Mouse (Mus musculus) heart, adult 18-20 months (tissue): ENCODE data around the gene Oas1g. TPM values are rescaled to one million over a fixed set of nuclear protein-coding genes. Genes with fewer than 3 reads are reported as not detected.
"Not testable (repeated sequence)": the region's sequence is repeated elsewhere in the genome, so short reads cannot be mapped to it uniquely, and the experiment has no call there.

Source experiments
- DNase-seq, 2 experiments: peaks; one replicate each; pipeline ENCODE4 v3.0.0; 2021 to 2022; ENCODE audit warnings: mixed read lengths in 1 of 2
- total RNA-seq, 2 experiments: library from RNA; stranded (reverse); gene quantifications; 2 replicates each; pipeline ENCODE4 v1.2.3; 2021

Oas1g gene
- total RNA-seq, 2 experiments from 2014 or later, result not detected

DNA sequence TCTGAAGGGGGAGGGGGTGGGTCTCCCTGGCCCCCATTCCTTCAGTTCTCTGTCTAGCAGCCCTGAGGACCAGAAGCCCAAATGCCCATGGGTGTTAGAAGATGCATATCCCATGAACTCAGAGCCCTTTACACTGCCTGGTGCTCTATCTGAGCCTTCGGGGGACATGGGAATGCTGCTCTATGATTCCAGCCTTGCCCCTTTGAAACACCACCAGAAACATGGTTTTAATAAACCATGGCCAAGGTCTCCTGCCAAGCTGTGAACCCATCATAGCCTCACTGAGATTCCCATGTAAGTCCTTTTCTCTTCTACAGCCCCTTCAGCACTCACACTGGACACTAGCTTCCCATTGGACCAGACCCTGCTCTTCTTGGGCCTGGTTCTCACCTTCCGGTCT, 2.6 kb upstream of the Oas1g start:
- DNase-seq, result no peak

DNA sequence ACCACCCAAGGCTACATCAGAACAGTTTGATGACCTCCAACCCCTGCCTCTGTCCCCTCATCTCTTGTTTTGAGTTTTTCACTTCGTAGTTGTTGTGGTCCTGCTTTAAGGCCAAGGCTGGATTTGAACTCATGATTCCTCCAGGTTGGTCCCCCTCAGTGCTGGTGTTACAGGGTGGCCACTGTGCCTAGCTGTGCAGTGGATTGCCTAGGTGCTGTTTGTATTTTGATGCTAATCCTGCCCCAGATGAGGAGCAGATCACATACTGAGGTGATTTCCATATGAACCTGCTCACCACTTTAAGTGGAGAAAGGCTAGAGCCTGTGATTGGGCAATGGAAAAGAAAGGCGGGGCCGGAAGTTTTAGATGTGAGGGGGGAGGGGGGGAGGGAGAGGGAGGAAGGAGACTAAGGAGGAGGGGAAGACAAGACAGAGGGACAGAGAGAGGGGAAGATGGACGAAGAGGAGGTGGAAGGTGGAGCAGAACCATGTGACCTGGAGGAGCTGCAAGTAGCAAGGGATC, 942 bp upstream of the Oas1g start:
- DNase-seq, result not testable (repeated sequence)

- no peak for DNase-seq
These were observed 418 bp upstream of the Oas1g start for GRCm38 (mm10) chr5:120887831-120888230.

GRCm38 (mm10) chr5:120881681-120882080, 5.7 kb downstream of the Oas1g start:
- not testable (repeated sequence) for DNase-seq

- not testable (repeated sequence) for DNase-seq
These were observed 8.6 kb downstream of the Oas1g start for GRCm38 (mm10) chr5:120878803-120879202.

DNA sequence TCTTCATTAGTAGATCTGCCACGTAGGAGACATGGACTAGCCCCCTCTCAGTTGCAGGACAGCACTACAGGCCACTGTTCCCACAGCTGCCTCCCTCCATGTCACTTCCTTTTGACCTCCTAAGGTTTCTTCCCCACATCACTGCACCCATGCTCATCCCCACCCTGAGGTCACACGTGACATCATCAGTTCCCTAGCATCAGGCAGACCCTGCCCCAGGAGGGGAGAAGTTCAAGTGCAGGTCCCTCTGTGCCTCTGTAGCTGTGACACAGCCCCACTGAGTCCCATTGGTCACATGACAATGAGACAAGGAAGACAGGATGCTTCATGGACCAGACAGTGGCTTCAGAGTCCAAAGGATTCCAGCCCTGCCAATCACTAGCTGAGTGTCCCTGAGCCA, 10.0 kb downstream of the Oas1g start:
- not testable (repeated sequence) for DNase-seq

DNA sequence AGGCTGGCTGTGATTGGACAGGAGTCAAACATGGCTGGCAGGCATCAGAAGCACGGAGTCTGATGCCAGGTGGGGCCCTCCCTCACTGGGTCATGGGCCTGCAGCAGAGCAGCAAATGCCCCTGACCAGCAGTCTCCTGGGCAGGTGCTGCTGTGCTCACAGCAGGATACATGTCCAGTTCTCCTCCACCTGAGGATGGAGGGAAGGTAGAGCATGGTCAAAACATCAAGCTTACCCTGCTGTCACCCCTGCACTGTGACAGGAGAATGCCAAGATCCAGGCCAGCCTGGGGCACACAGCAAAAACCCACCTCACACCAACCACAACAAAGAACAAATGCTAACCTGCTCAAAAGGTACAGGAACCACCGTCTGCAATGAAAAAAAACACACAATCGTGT, 10.6 kb downstream of the Oas1g start:
- DNase-seq, result not testable (repeated sequence)

GRCm38 (mm10) chr5:120871469-120871868, 15.9 kb downstream of the Oas1g start:
- no peak for DNase-seq

GRCm38 (mm10) chr5:120870782-120871181, 16.6 kb downstream of the Oas1g start:
- DNase-seq, result no peak

- DNase-seq, result no peak
These were observed 17.3 kb downstream of the Oas1g start for GRCm38 (mm10) chr5:120870081-120870480.

GRCm38 (mm10) chr5:120869436-120870015, 17.9 kb downstream of the Oas1g start:
- no peak for DNase-seq

GRCm38 (mm10) chr5:120865336-120865860, 22.0 kb downstream of the Oas1g start:
- no peak for DNase-seq

DNA sequence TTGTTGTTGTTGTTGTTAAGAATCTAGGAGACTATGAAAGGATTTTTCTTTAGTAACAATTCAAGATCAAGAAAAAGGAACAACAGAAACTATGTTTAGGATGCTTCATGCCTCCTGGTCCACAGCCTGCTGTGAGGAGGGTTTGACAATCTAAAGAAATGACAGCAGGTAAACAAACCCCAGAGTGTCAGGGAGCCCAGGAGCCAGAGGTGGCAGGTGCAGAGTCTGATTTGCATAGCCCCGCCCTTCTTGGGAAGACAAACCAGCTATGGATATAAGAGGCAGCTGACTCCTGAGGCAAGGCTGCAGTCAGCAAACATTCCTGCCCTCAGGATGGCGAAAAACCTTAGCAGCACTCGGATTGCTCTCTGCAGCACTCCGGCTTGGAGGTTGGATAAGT, 26.3 kb downstream of the Oas1g start, which contains the start of gene Oas1h:
Oas1h (plus strand) TSS at position 301 of the 400 bp plus-strand sequence.
- DNase-seq, result no peak

- DNase-seq, result no peak
These were observed 28.2 kb downstream of the Oas1g start for GRCm38 (mm10) chr5:120859241-120859640.

DNA sequence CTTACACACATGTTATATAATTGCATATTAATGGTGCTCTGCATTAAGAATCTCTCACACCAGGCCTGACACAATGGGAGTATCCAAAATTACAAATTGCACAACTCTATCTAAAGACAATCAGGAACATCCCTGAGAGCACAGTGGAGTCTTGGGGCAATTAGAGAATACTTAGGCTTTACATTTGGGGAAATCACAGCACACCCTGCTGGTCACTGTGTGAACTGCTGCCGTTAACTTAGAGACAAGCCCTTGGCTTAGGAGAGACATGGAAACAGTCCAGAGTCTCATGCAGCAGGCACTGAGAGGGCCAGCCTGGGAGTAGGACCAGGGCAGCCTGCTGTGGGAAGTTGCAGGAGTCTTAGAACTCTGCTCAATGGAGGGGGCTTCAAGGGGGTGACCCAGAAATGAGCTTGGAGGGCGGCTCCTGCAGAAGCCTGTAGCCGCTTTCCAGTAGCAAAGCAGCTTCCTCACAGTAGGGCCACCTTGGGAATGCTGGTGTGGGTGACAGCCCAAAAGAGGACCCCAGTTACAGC, 37.7 kb downstream of the Oas1g start:
- DNase-seq, result peak; percentile 16 to 37

GRCm38 (mm10) chr5:120847067-120847466, 40.3 kb downstream of the Oas1g start, which contains the start of gene Oas1f:
Gene Oas1f, plus strand, starts transcription at chr5:120847367.
- DNase-seq, result no peak

DNA sequence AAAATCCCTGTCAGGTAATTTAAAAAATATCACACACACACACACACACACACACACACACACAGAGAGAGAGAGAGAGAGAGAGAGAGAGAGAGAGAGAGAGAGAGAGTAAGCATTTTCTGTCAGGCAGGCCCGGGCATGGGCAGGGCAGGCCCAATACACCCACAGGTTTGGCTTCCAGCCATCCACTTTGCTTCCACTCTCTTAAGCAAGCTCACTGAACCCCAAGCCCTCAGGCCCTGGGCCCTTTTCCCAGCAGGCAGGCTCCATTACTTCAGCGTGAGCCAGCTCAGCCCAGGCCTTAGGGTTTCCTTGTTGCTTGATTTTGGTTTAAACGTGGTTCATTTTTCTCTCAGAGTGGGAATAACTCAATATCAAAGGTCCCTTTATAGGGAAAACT, 42.7 kb downstream of the Oas1g start:
- peak; percentile 22 to 23 for DNase-seq

DNA sequence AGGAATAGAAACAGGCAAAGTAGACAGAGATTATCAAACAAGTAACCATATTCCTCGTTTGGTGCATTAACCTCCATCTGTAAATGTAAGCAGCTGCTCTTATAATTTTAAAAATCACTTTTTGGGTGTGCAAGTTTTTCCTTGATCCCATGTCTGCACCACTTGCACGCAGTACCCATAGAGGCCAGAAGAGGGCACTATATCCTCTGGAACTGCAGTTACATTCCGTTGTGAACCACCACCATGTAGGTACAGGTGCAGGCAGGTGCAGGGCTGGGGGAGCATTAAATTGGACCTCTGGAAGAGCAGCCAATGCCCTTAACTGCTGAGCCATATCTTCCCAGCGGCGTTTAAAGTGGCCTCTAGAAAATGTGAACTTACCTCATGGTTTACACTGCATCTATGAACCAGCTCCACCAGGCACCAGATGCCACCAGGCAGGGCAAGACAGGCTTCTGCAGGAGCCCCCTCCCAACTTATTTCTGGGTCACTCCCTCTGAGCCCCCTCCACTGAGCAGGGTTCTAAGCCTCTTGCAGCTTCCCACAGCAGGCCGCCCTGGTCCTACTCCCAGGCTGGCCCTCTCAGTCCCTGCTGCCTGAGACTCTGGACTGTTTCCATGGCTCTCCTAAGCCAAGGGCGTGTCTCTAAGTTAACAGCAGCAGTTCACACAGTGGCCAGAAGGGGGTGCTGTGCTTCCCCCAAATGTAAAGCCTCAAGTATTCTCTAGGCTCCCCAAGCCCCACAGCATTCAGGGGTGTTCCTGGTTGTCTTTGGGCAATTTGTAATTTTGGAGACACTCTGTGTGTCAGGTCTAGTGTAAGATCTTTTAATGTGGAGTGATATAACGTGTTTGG, 50.5 kb downstream of the Oas1g start:
- peak in 1 of 2 experiments; percentile 64 for DNase-seq

DNA sequence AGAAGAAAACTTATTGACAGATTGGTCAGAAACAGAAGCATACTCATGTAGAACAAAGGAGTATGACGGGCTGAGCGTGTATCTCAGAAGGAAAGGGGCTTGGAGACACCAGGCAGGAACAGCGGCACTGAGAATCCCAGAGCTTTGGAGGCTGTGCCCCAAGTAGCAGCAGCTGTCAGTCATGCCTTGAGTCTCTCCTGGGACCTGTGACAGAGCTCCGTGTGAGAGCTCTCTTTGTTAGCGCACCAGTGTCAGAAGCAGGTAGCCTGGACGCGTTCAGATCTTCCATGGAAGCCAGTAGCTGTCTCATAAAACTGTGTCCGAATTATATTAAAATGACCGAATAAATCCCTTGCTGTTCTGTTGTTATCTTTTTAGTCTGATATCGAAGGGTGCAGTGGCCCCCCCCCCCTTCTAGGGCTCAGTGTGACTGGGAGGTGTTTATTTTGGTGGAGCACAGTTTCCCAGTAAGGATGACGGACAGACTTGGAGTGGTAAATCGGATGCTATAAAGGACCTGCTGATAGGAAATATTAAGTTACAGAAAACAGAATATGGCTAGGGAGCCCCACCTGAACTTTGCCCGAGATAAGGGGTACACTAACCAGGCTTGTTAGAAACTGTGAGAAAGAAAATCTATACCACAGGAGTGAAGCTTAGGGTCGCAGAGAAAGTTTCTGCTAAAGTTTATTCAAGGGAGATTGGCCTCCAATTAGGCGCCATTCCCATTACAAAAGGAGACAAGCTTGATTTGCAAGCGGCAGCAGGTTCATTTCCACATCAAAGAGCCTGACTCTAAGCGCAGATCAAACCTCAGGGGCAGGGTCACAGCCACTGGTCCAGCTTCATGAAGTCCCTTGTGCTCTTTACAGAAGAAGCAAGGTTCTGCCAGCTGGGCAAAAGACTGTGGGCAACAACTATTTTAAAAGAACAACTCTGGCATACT, 53.8 kb downstream of the Oas1g start:
- no peak for DNase-seq

GRCm38 (mm10) chr5:120831031-120831430, 56.4 kb downstream of the Oas1g start:
- no peak for DNase-seq
